Mouse (Mus musculus) heart, adult 2 months (tissue): ENCODE measurements around the gene Ppp1cc. TPM values are rescaled to one million over a fixed set of nuclear protein-coding genes. Genes with fewer than 3 reads are reported as not detected.

Source experiments
- DNase-seq, 2 experiments: peaks; one replicate each; pipeline ENCODE4 v3.0.0; 2021
- H3K27ac ChIP-seq: fragments of 200-600 bp; 2 replicates; pipeline ENCODE4 v1.8.1; 2022
- H3K27me3 ChIP-seq: fragments of 200-500 bp; 2 replicates; pipeline ENCODE4 v1.6.1; 2012; ENCODE audit warnings: mild to moderate bottlenecking, low read length, inconsistent platforms, mixed read lengths; ENCODE audit not compliant: control insufficient read depth, insufficient read depth
- H3K36me3 ChIP-seq: fragments of 200-500 bp; 2 replicates; pipeline ENCODE4 v1.6.1; 2012; ENCODE audit warnings: low read length, inconsistent platforms; ENCODE audit not compliant: control insufficient read depth, insufficient read depth
- H3K4me1 ChIP-seq: fragments of 200-500 bp; 2 replicates; pipeline ENCODE4 v1.6.1; 2011; ENCODE audit warnings: low read length; ENCODE audit not compliant: control insufficient read depth, insufficient read depth
- H3K4me3 ChIP-seq: fragments of 200-600 bp; 2 replicates; pipeline ENCODE4 v1.8.1; 2022
- H3K79me2 ChIP-seq: fragments of 200-500 bp; replicated peaks from 2 replicates; pipeline ENCODE4 v1.6.1; 2012; ENCODE audit warnings: mild to moderate bottlenecking, inconsistent platforms, low read length, moderate library complexity, mixed read lengths; ENCODE audit not compliant: control insufficient read depth, insufficient read depth
- H3K9ac ChIP-seq: fragments of 200-500 bp; 2 replicates; pipeline ENCODE4 v1.6.1; 2012; ENCODE audit warnings: low read depth, mild to moderate bottlenecking, control low read depth, inconsistent platforms, low read length, mixed read lengths
- CTCF ChIP-seq: fragments of 200-600 bp; IDR thresholded peaks from 2 replicates; pipeline ENCODE4 v1.8.1; 2022; ENCODE audit warnings: antibody characterized with exemption, mild to moderate bottlenecking, moderate library complexity
- EP300 ChIP-seq: fragments of 200-500 bp; IDR thresholded peaks from 2 replicates; pipeline ENCODE4 v1.6.1; 2011; ENCODE audit warnings: low read depth, low read length, control low read depth; ENCODE audit not compliant: insufficient read depth
- POLR2A ChIP-seq: fragments of 200-500 bp; IDR thresholded peaks from 2 replicates; pipeline ENCODE4 v1.6.1; 2011; ENCODE audit warnings: mild to moderate bottlenecking, low read depth, low read length, control low read depth; ENCODE audit not compliant: insufficient read depth
- WGBS: fragments of 180-500 bp; shearing (Covaris S2); methylation state at CpG from one replicate; pipeline ENCODE4 v1.1.7; 2018; 5-methylcytosine and 5-hydroxymethylcytosine counted together
- intact Hi-C: fragments of 180-260 bp; cut with DNase I; formaldehyde crosslinking; loops from one replicate; pipeline ENCODE4 v1.15.1; 2025
- polyA plus RNA-seq: library from polyadenylated mRNA; depleted of rRNA; stranded (reverse); fragments of >200 nt; gene quantifications from 2 replicates; pipeline ENCODE4 v1.2.3, GENCODE M21; 2012
- total RNA-seq, 2 experiments: library from RNA; stranded (reverse); gene quantifications; 2 replicates each; pipeline ENCODE4 v1.2.3; 2021

The Ppp1cc gene
- total and polyA plus RNA-seq, 3 experiments, result 59.7 to 127 (median 101) TPM

- Histone ChIP-seq H3K4me1 (no peaks in the 10 kb centered on the region), H3K27ac (no peak overlapping the region), H3K27me3 (no peaks in the 10 kb centered on the region), H3K9ac (no peak overlapping the region), H3K36me3 (no peaks in the 10 kb centered on the region), H3K4me3 (no peak overlapping the region), H3K79me2 (no peaks in the 10 kb centered on the region)
- no peak for TF ChIP-seq CTCF
- TF ChIP-seq POLR2A, result no peak
- no peak for TF ChIP-seq EP300
- 73% methylated on average over 7 of the region's 7 CpGs for WGBS
- intact Hi-C loops, result no loop called here
- peak in 1 of 2 experiments; percentile 10 for DNase-seq
Observed at GRCm38 (mm10) chr5:122113450-122113849, 44.6 kb upstream of the Ppp1cc start.

- Histone ChIP-seq H3K27me3 (no peaks in the 10 kb centered on the region), H3K27ac (no peak overlapping the region), H3K4me3 (no peak overlapping the region), H3K9ac (no peak overlapping the region), H3K4me1 (no peaks in the 10 kb centered on the region), H3K36me3 (no peaks in the 10 kb centered on the region), H3K79me2 (no peaks in the 10 kb centered on the region)
- peak in 1 of 2 experiments; percentile 68 for DNase-seq
- 3% methylated on average over 2 of the region's 2 CpGs for WGBS
- intact Hi-C loops, result no loop called here
- TF ChIP-seq EP300 (no peak), CTCF (peak; percentile 87)
Observed at GRCm38 (mm10) chr5:122114176-122114575, 43.9 kb upstream of the Ppp1cc start.

GRCm38 (mm10) chr5:122115266-122115763 is 42.8 kb upstream of the Ppp1cc start:
- Histone ChIP-seq H3K36me3 (no peaks in the 10 kb centered on the region), H3K4me3 (no peak overlapping the region), H3K9ac (no peak overlapping the region), H3K27ac (no peak overlapping the region), H3K27me3 (no peaks in the 10 kb centered on the region), H3K4me1 (no peaks in the 10 kb centered on the region), H3K79me2 (no peaks in the 10 kb centered on the region)
- DNase-seq, result no peak
- 92% methylated on average over 9 of the region's 9 CpGs for WGBS
- intact Hi-C loops, result no loop called here
- no peak for TF ChIP-seq CTCF
- TF ChIP-seq POLR2A, result no peak
- TF ChIP-seq EP300, result no peak

GRCm38 (mm10) chr5:122116243-122116642 is 41.8 kb upstream of the Ppp1cc start:
- 82% methylated on average over 6 of the region's 6 CpGs for WGBS
- intact Hi-C loops, result no loop called here
- Histone ChIP-seq H3K27me3 (no peaks in the 10 kb centered on the region; the same call in 1 of the 2 replicates), H3K4me1 (no peaks in the 10 kb centered on the region), H3K79me2 (no peaks in the 10 kb centered on the region), H3K27ac (no peak overlapping the region), H3K9ac (no peak overlapping the region), H3K36me3 (no peaks in the 10 kb centered on the region), H3K4me3 (no peak overlapping the region)
- TF ChIP-seq EP300 (no peak), CTCF (peak; percentile 39)
- no peak for DNase-seq

GRCm38 (mm10) chr5:122125211-122125760 is 32.8 kb upstream of the Ppp1cc start:
- WGBS, result 61% methylated on average over 8 of the region's 8 CpGs
- TF ChIP-seq POLR2A (no peak), EP300 (no peak), CTCF (no peak)

GRCm38 (mm10) chr5:122129068-122129655 is 28.9 kb upstream of the Ppp1cc start:
- no peak overlapping the region for H3K4me3 ChIP-seq
- DNase-seq, result peak; percentile 52 to 55
- 31% methylated on average over 16 of the region's 16 CpGs for WGBS
- H3K27me3 ChIP-seq, result no peaks in the 10 kb centered on the region
- no peaks in the 10 kb centered on the region for H3K36me3 ChIP-seq
- H3K4me1 ChIP-seq, result peaks cover 6% of the 10 kb centered on the region
- no peaks in the 10 kb centered on the region for H3K79me2 ChIP-seq
- intact Hi-C loops, result loop anchor here (1.0 to 2.0 kb wide), 2 partner anchors 14 to 47 kb away; no protein-coding TSS in a partner anchor
- H3K9ac ChIP-seq, result no peak overlapping the region
- H3K27ac ChIP-seq, result no peak overlapping the region
- TF ChIP-seq POLR2A (no peak), CTCF (peak; percentile 89), EP300 (no peak)

More at GRCm38 (mm10) chr5:122125211-122125760, 32.8 kb upstream of the Ppp1cc start:
- Histone ChIP-seq H3K27me3 (no peaks in the 10 kb centered on the region; the same call in 1 of the 2 replicates), H3K27ac (no peak overlapping the region), H3K4me3 (no peak overlapping the region), H3K79me2 (no peaks in the 10 kb centered on the region), H3K36me3 (no peaks in the 10 kb centered on the region), H3K9ac (no peak overlapping the region), H3K4me1 (no peaks in the 10 kb centered on the region; the same call in 1 of the 2 replicates)
- DNase-seq, result no peak
- intact Hi-C loops, result no loop called here
